Mouse (Mus musculus) activated CD4-positive, CD25-positive, alpha-beta regulatory T cell, adult 4 months (primary cell): ENCODE measurements around the gene Nomo1. TPM values are rescaled to one million over a fixed set of nuclear protein-coding genes. Genes with fewer than 3 reads are reported as not detected.

Experiments
- ATAC-seq: one replicate; pipeline ENCODE4 v1.8.0; 2017
- polyA plus RNA-seq, 2 experiments: library from polyadenylated mRNA; unstranded; fragments of 100-300 nt; shearing (Covaris generic); gene quantifications; one replicate each; pipeline ENCODE4 v1.2.1; 2017

Gene Nomo1
- polyA plus RNA-seq, 2 experiments from 2014 or later: 17.1 to 20.4 TPM

- ATAC-seq: no peak
Observed at GRCm38 (mm10) chr7:46047873-46048562, 14.5 kb downstream of the Nomo1 start.

DNA sequence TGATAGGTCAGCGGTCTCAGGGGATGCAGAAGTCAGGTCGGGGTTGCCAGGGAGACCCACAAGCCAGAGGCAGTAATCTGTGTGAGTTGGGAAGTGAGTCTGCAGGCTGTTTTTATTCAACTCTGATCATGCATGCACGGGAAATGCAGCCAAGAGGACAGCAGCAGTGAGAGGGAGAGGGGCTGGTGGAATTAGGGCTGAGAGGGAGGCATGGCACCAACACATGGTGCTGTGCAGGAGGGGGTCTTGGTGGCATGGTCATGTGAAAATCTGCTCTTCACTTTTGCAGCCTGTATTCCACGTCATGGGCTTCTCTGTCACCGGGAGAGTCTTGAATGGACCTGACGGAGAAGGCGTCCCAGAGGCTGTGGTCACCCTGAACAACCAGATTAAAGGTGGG is 16.5 kb downstream of the Nomo1 start:
- ATAC-seq: no peak

DNA sequence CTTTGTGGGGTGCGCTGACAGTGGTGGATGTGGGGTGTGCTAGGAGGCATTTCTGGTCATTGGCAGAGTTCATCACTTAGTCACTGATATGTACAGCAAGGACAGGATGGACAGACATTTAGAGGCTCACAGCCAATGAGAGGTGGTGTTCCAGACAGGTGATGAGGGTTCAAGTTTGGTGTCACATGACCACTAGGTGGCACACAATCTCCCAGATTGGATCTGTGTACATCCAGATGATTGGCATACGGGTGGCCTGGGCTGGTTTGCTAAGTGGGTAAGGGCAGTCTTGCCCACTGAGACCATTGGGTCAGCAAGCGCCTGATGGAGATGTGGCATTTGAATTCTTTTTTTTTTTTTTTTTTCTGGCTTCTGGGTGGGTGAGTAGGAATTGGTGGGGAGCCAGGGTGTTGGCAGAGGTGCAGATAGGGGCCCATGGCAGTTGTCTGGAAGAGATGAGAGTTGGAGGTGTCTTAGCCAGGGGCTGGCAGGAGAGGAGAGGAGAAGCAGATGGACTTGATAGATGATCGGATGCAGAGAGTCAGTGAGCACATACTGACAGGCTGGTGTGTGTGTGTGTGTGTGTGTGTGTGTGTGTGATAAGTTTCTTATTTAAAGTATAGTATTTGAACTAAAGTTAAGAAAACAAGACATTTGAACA is 18.8 kb downstream of the Nomo1 start:
- ATAC-seq: no peak

- no peak for ATAC-seq
Observed at GRCm38 (mm10) chr7:46053566-46053965, 20.1 kb downstream of the Nomo1 start.

- peak; percentile 91 for ATAC-seq
Observed at GRCm38 (mm10) chr7:46058882-46059281, 25.4 kb downstream of the Nomo1 start.

DNA sequence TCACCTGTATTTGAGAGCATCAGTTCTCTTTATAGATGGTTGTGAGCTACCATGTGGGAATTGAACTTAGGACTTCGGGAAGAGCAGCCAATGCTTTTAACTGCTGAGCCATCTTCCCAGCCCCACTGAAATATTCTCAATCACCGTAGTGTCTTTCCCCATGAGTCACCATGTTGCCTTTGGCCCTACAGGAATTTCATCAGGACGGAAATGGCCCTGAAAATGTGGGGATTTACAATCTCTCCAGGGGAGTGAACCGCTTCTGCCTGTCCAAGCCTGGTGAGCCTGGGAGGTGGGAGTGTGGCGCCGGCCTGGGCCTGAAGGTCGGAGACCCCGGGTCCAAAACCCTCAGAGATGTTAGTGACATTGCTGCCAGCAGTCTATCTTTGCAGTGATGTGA is 27.2 kb downstream of the Nomo1 start:
- ATAC-seq: no peak

DNA sequence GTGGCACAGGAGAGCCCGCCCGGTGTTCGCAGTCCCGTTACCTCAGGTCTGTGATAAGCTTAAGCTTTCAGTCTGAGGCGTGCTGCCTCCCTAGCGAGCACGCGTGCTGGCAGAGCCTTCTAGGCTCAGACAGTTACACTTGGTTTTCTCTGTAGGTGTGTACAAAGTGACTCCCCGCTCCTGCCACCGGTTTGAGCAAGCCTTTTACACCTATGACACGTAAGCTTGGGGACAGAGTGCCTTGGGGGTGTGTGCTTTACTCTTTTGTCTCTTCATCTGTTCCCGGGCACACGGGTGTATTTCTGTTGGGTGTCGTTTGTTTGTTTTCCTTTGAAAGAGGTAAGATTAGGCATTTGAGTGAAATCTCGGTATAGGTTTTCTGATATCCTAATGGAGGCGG is 28.1 kb downstream of the Nomo1 start:
- ATAC-seq: no peak

- no peak for ATAC-seq
Observed at GRCm38 (mm10) chr7:46063296-46063695, 29.8 kb downstream of the Nomo1 start.

- ATAC-seq: no peak
Observed at GRCm38 (mm10) chr7:46068831-46069230, 35.3 kb downstream of the Nomo1 start.

GRCm38 (mm10) chr7:46076844-46077243 is 43.3 kb downstream of the Nomo1 start:
- ATAC-seq: no peak

GRCm38 (mm10) chr7:46077675-46078074 is 44.2 kb downstream of the Nomo1 start:
- no peak for ATAC-seq

GRCm38 (mm10) chr7:46084024-46084423 is 50.5 kb downstream of the Nomo1 start:
- no peak for ATAC-seq

- ATAC-seq: no peak
Observed at GRCm38 (mm10) chr7:46084839-46085513, 51.5 kb downstream of the Nomo1 start.

- ATAC-seq: no peak
Observed at GRCm38 (mm10) chr7:46086378-46086777, 52.9 kb downstream of the Nomo1 start.

DNA sequence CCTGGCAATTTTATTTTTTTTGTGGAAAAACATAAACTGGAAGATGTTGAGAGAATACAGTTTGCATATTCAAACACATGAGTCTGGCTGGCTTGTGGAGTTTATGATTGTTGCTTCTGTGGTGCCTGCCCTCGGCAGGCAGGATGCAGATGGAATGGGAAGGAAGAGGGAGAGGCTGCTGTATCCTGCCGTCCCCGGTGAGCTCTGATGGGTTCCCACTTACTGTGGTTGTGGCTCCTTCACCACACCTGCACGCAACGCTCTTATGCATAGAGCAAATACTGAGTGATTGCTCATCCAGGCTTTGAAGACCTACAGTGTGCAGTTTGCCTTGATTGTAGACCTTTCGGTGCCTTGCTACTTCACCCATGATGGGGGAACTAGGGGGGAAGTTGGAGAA is 54.7 kb downstream of the Nomo1 start:
- no peak for ATAC-seq

- ATAC-seq: no peak
Observed at GRCm38 (mm10) chr7:46092803-46093202, 59.3 kb downstream of the Nomo1 start.

- no peak for ATAC-seq
Observed at GRCm38 (mm10) chr7:46096136-46096535, 62.6 kb downstream of the Nomo1 start.

DNA sequence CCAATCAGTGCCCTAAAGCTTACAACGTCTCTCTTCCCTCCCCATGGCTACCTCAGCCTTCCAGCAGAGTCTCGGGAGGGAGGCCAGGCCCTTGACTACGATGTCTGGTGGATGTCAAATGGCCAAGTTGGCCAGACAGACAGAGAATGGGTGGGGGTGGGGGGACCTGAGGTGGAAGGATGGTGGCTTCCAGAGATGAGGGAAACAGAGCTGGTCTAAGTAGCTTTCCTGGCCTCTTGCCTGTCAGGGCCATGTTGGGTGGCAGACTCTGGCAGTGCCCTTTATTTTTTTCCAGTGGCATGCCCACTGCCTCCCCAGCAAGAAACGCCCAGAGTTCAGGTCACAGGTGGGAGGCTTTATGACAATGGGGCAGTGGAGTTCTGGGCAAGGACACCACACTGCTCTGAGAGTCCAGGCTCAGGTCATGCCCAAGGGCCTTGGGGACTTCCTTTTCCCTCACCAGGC is 63.9 kb downstream of the Nomo1 start:
- no peak for ATAC-seq

DNA sequence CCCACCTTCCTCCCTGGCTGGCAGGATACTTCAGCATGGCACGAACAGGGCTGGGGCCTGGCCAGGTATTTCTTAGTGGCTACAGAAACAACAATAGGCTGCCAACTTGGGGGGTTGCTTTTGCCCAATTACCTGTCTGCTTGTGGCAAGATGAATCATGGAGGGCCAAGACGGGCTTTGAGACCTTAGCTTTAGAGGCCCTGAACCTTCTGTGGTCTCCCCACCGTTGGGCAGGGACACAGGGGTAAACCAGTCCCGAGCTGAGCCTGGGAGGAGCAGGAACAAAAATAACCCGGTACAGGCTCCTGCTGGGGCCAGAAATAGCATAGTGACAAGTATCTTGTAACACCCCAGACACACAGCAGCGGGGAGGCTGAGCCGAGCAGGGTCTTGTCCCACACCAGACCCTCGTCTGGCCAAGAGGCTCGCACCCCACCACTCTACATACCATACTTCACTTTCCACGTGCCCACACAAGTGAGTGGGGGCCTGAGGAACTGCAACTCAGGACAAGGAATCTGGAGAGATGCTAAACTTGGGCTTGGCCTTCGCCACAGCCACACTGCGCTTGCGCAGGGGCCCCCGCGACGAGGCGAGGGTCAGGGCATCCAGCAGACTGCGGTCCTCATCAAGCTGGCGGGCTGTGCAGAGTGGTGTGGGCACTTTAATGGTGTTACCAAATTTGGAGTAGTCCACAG is 64.9 kb downstream of the Nomo1 start:
- no peak for ATAC-seq

DNA sequence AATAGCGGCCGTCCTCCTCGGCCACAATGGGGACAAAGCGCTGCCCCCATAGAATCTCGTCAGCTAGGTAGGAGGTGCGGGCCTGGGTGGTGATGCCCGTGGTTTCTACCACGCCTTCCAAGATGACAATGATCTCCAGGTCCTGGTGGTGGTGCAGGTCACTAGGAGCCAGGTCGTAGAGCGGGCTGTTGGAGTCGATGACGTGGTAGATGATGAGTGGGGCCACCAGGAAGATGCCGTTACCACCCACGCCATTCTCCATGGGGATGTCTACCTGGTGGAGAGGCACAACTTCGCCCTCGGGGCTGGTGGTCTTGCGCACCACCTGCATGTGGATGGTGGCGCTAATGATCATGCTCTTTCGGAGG is 65.4 kb downstream of the Nomo1 start:
- ATAC-seq: no peak

GRCm38 (mm10) chr7:46099682-46100081 is 66.2 kb downstream of the Nomo1 start:
- ATAC-seq: no peak

- peak; percentile 43 for ATAC-seq
Observed at GRCm38 (mm10) chr7:46100563-46100962, 67.1 kb downstream of the Nomo1 start, which contains the start of gene Kcnj11. Gene Kcnj11, minus strand, starts transcription at chr7:46100764.

GRCm38 (mm10) chr7:46103075-46103591 is 69.6 kb downstream of the Nomo1 start:
- ATAC-seq: no peak
